In the genomic region with DNA sequence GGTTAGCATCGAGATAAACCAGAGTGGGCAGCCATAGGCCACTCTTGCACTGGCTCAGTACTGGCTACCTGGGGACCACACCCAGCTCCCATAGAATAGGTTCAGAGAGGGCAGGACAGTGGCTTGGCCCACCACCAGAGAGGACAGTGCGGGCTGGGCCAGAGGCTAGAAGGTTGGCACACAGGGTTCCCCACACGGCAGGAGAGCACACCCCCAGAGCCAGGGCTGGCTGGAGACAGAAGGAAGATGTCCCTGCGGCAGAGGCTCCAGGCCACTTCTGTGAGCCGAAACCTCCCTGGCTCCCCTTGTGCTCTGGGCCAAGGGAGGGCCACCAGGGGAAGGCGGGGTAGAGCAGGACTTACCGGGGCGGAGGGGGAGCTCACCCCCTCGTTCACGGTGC, we compare ENCODE assay signal across 30 mouse cellular contexts. TPM values are rescaled to one million over a fixed set of nuclear protein-coding genes. Genes with fewer than 3 reads are reported as not detected.
"Had no signal": no experiment of that assay in that cellular context is flagged by ENCODE, and none has a peak within 500 bp of the region (broad histone marks: within the 10 kb centered on the region; RNA-seq: fewer than 3 reads in every experiment).

No protein-coding gene starts in this region.

- DNase-seq: gastrocnemius, adult 2 months; gastrocnemius, postnatal 10 days; gastrocnemius, postnatal 25 days; heart, adult 2 months; heart, postnatal 10 days; heart, postnatal 4 days; kidney, adult 18-20 months; kidney, adult 8-10 months; kidney, postnatal 10 days; kidney, postnatal 25 days; kidney, postnatal 4 days; liver; liver, embryonic 13.5 days; liver, postnatal 0 days had no signal

- H3K27me3 ChIP-seq: heart, embryonic 12.5 days; hindbrain, embryonic 13.5 days; hindbrain, embryonic 15.5 days; intestine, embryonic 15.5 days; limb, embryonic 12.5 days; liver, embryonic 13.5 days; liver, embryonic 15.5 days had no signal

- H3K9ac ChIP-seq: hindbrain, embryonic 13.5 days; hindbrain, embryonic 15.5 days; intestine, embryonic 15.5 days; limb, embryonic 12.5 days; liver, embryonic 13.5 days; liver, embryonic 15.5 days; liver, postnatal 0 days had no signal

- H3K36me3 ChIP-seq: hindbrain, embryonic 13.5 days; hindbrain, embryonic 15.5 days had no signal

- H3K9me3 ChIP-seq: heart, embryonic 10.5 days; heart, embryonic 12.5 days; hindbrain, embryonic 10.5 days; hindbrain, embryonic 13.5 days; hindbrain, embryonic 15.5 days; intestine, embryonic 15.5 days; limb, embryonic 10.5 days; limb, embryonic 12.5 days; liver, embryonic 13.5 days; liver, embryonic 15.5 days had no signal

- ATAC-seq: inflammation-experienced regulatory T-cells, adult 6 months; intestine, embryonic 15.5 days; intestine, postnatal 0 days; liver, postnatal 0 days had no signal

- H3K27ac ChIP-seq: heart, adult 2 months; heart, embryonic 10.5 days; hindbrain, embryonic 10.5 days; hindbrain, embryonic 13.5 days; hindbrain, embryonic 15.5 days; intestine, embryonic 15.5 days; layer of hippocampus, adult 2 months; left cerebral cortex, adult 2 months; limb, embryonic 10.5 days; limb, embryonic 12.5 days; liver, embryonic 13.5 days; liver, embryonic 15.5 days had no signal

- H3K4me3 ChIP-seq: gastrocnemius, adult 2 months; heart, adult 2 months; heart, embryonic 10.5 days; heart, embryonic 12.5 days; hindbrain, embryonic 10.5 days; hindbrain, embryonic 13.5 days; hindbrain, embryonic 15.5 days; intestine, embryonic 15.5 days; layer of hippocampus, adult 2 months; left cerebral cortex, adult 2 months; limb, embryonic 10.5 days; limb, embryonic 12.5 days; liver, embryonic 13.5 days; liver, embryonic 15.5 days had no signal

- H3K4me2 ChIP-seq: heart, embryonic 12.5 days; hindbrain, embryonic 13.5 days; hindbrain, embryonic 15.5 days; intestine, embryonic 15.5 days; limb, embryonic 12.5 days; liver, embryonic 11.5 days; liver, embryonic 15.5 days had no signal

RNA-seq across cellular contexts. Expression of gene Draxin, which starts 49.3 kb away (rescaled TPM):
- total RNA-seq: gastrocnemius, postnatal 25 days; heart, postnatal 10 days; heart, postnatal 4 days had no signal
- polyA plus RNA-seq: heart, embryonic 14.5 days; heart, embryonic 16.5 days; inflammation-experienced regulatory T-cells, adult 6 months had no signal
